ENCODE assay signal across 19 mouse cellular contexts in genomic region chr2:35670300-35670699, GRCm38 (mm10).
DNase-seq lines count a peak whose midpoint lies in the region; ATAC-seq and TF ChIP-seq lines count a peak whose summit lies in the region.
"Had no signal": no experiment of that assay in that cellular context is flagged by ENCODE, and none has a peak within 500 bp of the region (broad histone marks: within the 10 kb centered on the region; RNA-seq: fewer than 3 reads in every experiment).

No protein-coding gene starts in this region.

- no peak overlapping the region for H3K4me2 ChIP-seq in intestine, embryonic 14.5 days (ENCODE audit: low read length)
- no peak overlapping the region for H3K4me2 ChIP-seq in intestine, postnatal 0 days (replicated peaks; ENCODE audit: low read depth)
- no peak overlapping the region for H3K4me2 ChIP-seq in embryonic facial prominence, embryonic 13.5 days
- H3K4me2 ChIP-seq in stomach, embryonic 14.5 days (replicated peaks; ENCODE audit: low read depth, low read length), result no peak overlapping the region
- no peak overlapping the region for H3K4me2 ChIP-seq in liver, postnatal 0 days (ENCODE audit: low read depth, low read length)
- H3K4me2 ChIP-seq: liver, embryonic 12.5 days had no signal

- H3K9me3 ChIP-seq in intestine, embryonic 14.5 days (ENCODE audit: control insufficient read depth, low read length), result no peaks in the 10 kb centered on the region
- no peaks in the 10 kb centered on the region for H3K9me3 ChIP-seq in intestine, postnatal 0 days (ENCODE audit: control insufficient read depth)
- H3K9me3 ChIP-seq in embryonic facial prominence, embryonic 13.5 days, result no peaks in the 10 kb centered on the region
- H3K9me3 ChIP-seq in limb, embryonic 10.5 days (replicated peaks), result no peaks in the 10 kb centered on the region
- no peaks in the 10 kb centered on the region for H3K9me3 ChIP-seq in stomach, embryonic 14.5 days (ENCODE audit: control insufficient read depth, low read depth, low read length)
- H3K9me3 ChIP-seq in liver, postnatal 0 days (ENCODE audit: low read length), result no peaks in the 10 kb centered on the region
- H3K9me3 ChIP-seq: hindbrain, embryonic 10.5 days; liver, embryonic 12.5 days; midbrain, embryonic 10.5 days had no signal

- peaks cover 79% of the 10 kb centered on the region for H3K4me1 ChIP-seq in intestine, embryonic 14.5 days (replicated peaks; ENCODE audit: control insufficient read depth, insufficient read depth, low read length)
- peaks cover 10% of the 10 kb centered on the region; the same call in 1 of the 2 replicates for H3K4me1 ChIP-seq in intestine, postnatal 0 days (replicated peaks; ENCODE audit: control insufficient read depth, insufficient read depth, low read length)
- H3K4me1 ChIP-seq in embryonic facial prominence, embryonic 13.5 days, result peaks cover 88% of the 10 kb centered on the region
- H3K4me1 ChIP-seq in limb, embryonic 10.5 days, result peaks cover 76% of the 10 kb centered on the region
- H3K4me1 ChIP-seq in stomach, embryonic 14.5 days (ENCODE audit: control insufficient read depth, insufficient read depth, low read length), result peaks cover 58% of the 10 kb centered on the region
- H3K4me1 ChIP-seq in liver, postnatal 0 days (ENCODE audit: insufficient read depth), result no peaks in the 10 kb centered on the region; the same call in 1 of the 2 replicates

- ATAC-seq in intestine, embryonic 14.5 days (replicated peaks; ENCODE audit: low FRiP score, low TSS enrichment, low read depth), result no peak
- ATAC-seq in intestine, postnatal 0 days, result no peak
- ATAC-seq in embryonic facial prominence, embryonic 13.5 days (ENCODE audit: insufficient number of reproducible peaks, insufficient read depth, low FRiP score, low TSS enrichment, low read depth), result no peak
- ATAC-seq in stomach, embryonic 14.5 days (ENCODE audit: insufficient number of reproducible peaks, insufficient read depth, low FRiP score, low read depth), result no peak
- no peak for ATAC-seq in liver, postnatal 0 days
- ATAC-seq: liver, embryonic 12.5 days had no signal

- no peak for TF ChIP-seq CTCF in intestine, postnatal 0 days (IDR thresholded peaks at IDR 0.05; ENCODE audit: low read depth)
- TF ChIP-seq CTCF in liver, postnatal 0 days (IDR thresholded peaks at IDR 0.05; ENCODE audit: low read depth), result no peak

- no peak for DNase-seq in intestine, embryonic 14.5 days (ENCODE audit: low spot score)
- DNase-seq in limb, embryonic 10.5 days (ENCODE audit: low spot score), result no peak
- DNase-seq in ovary, postnatal 14 days (ENCODE audit: low spot score), result no peak
- no peak for DNase-seq in liver, postnatal 0 days
- DNase-seq in urinary bladder, postnatal 4 days (ENCODE audit: low spot score in 2 of 2), result no peak
- DNase-seq: adrenal gland, adult 2 months; cerebellum, adult 9-10 months; heart, adult 11 months; kidney, adult 11 months; retina, postnatal 1 day; thymus, postnatal 4 days had no signal

- H3K27ac ChIP-seq in intestine, embryonic 14.5 days (ENCODE audit: low read depth), result peak overlapping the region; percentile 70; the same call in 1 of the 2 replicates
- H3K27ac ChIP-seq in intestine, postnatal 0 days (ENCODE audit: low read depth, low read length), result no peak overlapping the region
- H3K27ac ChIP-seq in embryonic facial prominence, embryonic 13.5 days, result peak overlapping the region; percentile 76
- H3K27ac ChIP-seq in limb, embryonic 10.5 days, result 0 out of 2 replicates have a peak overlapping the region, but pooled peaks have one; percentile 5
- H3K27ac ChIP-seq in stomach, embryonic 14.5 days (ENCODE audit: low read length), result peak overlapping the region; percentile 74; the same call in 1 of the 2 replicates
- no peak overlapping the region for H3K27ac ChIP-seq in liver, postnatal 0 days (ENCODE audit: low read depth)
- H3K27ac ChIP-seq: kidney, postnatal 0 days; liver, embryonic 12.5 days; macrophage had no signal

- no peak overlapping the region for H3K4me3 ChIP-seq in intestine, embryonic 14.5 days (ENCODE audit: low read depth, low read length)
- H3K4me3 ChIP-seq in intestine, postnatal 0 days (ENCODE audit: low read depth, low read length), result no peak overlapping the region
- no peak overlapping the region for H3K4me3 ChIP-seq in embryonic facial prominence, embryonic 13.5 days
- H3K4me3 ChIP-seq in limb, embryonic 10.5 days, result no peak overlapping the region
- H3K4me3 ChIP-seq in stomach, embryonic 14.5 days (ENCODE audit: low read depth, low read length), result no peak overlapping the region
- no peak overlapping the region for H3K4me3 ChIP-seq in liver, postnatal 0 days (ENCODE audit: low read depth, low read length)
- H3K4me3 ChIP-seq: hindbrain, embryonic 10.5 days; liver, embryonic 12.5 days; midbrain, embryonic 10.5 days had no signal

- no peaks in the 10 kb centered on the region for H3K27me3 ChIP-seq in intestine, embryonic 14.5 days (replicated peaks; ENCODE audit: control insufficient read depth, insufficient read depth, low read length)
- H3K27me3 ChIP-seq in intestine, postnatal 0 days (replicated peaks; ENCODE audit: control insufficient read depth, insufficient read depth, low read length), result no peaks in the 10 kb centered on the region
- no peaks in the 10 kb centered on the region for H3K27me3 ChIP-seq in embryonic facial prominence, embryonic 13.5 days
- no peaks in the 10 kb centered on the region for H3K27me3 ChIP-seq in limb, embryonic 10.5 days (ENCODE audit: low read depth, poor library complexity, severe bottlenecking)
- no peaks in the 10 kb centered on the region for H3K27me3 ChIP-seq in stomach, embryonic 14.5 days (ENCODE audit: control insufficient read depth, insufficient read depth, low read length)
- H3K27me3 ChIP-seq in liver, postnatal 0 days (ENCODE audit: insufficient read depth, low read length), result no peaks in the 10 kb centered on the region
- H3K27me3 ChIP-seq: liver, embryonic 12.5 days had no signal

- 77% methylated on average over 9 of the region's 9 CpGs for WGBS in intestine, embryonic 14.5 days
- 83% methylated on average over 9 of the region's 9 CpGs for WGBS in intestine, postnatal 0 days
- 78% methylated on average over 9 of the region's 9 CpGs for WGBS in embryonic facial prominence, embryonic 13.5 days
- WGBS in limb, embryonic 10.5 days, result 88% methylated on average over 9 of the region's 9 CpGs
- 83% methylated on average over 9 of the region's 9 CpGs for WGBS in stomach, embryonic 14.5 days
- 83% methylated on average over 9 of the region's 9 CpGs for WGBS in liver, postnatal 0 days (ENCODE audit: insufficient replicate concordance)

- no peak overlapping the region for H3K9ac ChIP-seq in intestine, embryonic 14.5 days (ENCODE audit: low read length)
- no peak overlapping the region for H3K9ac ChIP-seq in intestine, postnatal 0 days (ENCODE audit: low read depth, low read length)
- no peak overlapping the region for H3K9ac ChIP-seq in embryonic facial prominence, embryonic 13.5 days
- no peak overlapping the region for H3K9ac ChIP-seq in stomach, embryonic 14.5 days (replicated peaks; ENCODE audit: low read depth, low read length)
- H3K9ac ChIP-seq in liver, postnatal 0 days (replicated peaks), result no peak overlapping the region
- H3K9ac ChIP-seq: liver, embryonic 12.5 days had no signal

- peaks cover 22% of the 10 kb centered on the region; the same call in 1 of the 2 replicates for H3K36me3 ChIP-seq in intestine, embryonic 14.5 days (ENCODE audit: control insufficient read depth, insufficient read depth, low read length)
- H3K36me3 ChIP-seq in intestine, postnatal 0 days (ENCODE audit: control insufficient read depth, insufficient read depth), result peaks cover 15% of the 10 kb centered on the region; the same call in 1 of the 2 replicates
- H3K36me3 ChIP-seq in embryonic facial prominence, embryonic 13.5 days, result peaks cover 16% of the 10 kb centered on the region
- H3K36me3 ChIP-seq in limb, embryonic 10.5 days, result peaks cover 65% of the 10 kb centered on the region
- H3K36me3 ChIP-seq in stomach, embryonic 14.5 days (ENCODE audit: control insufficient read depth, insufficient read depth, low read length), result peaks cover 6% of the 10 kb centered on the region
- no peaks in the 10 kb centered on the region for H3K36me3 ChIP-seq in liver, postnatal 0 days (replicated peaks; ENCODE audit: insufficient read depth, low read length)
- H3K36me3 ChIP-seq: liver, embryonic 12.5 days had no signal

- no peak for TF ChIP-seq EP300 in liver, postnatal 0 days (IDR thresholded peaks at IDR 0.05; ENCODE audit: low read depth)

Comparison
In these comparisons a context has a peak if more than half of its experiments do, and no peak if none do; other contexts are left out.
1. H3K27ac ChIP-seq: peak in intestine, embryonic 14.5 days (single experiment), embryonic facial prominence, embryonic 13.5 days (single experiment), limb, embryonic 10.5 days (single experiment) and stomach, embryonic 14.5 days (single experiment); none in intestine, postnatal 0 days (single experiment) and liver, postnatal 0 days (single experiment).